Mouse (Mus musculus) ZHBTc4 (cell line): Measurements from ENCODE around the gene Tsfm.
"Not testable (repeated sequence)": the region's sequence is repeated elsewhere in the genome, so short reads cannot be mapped to it uniquely, and the experiment has no call there.

Source experiments
- DNase-seq: peaks from one replicate; pipeline ENCODE4 v3.0.0-alpha.2; 2011; ENCODE audit warnings: low read depth, low spot score

Tsfm gene

GRCm38 (mm10) chr10:127030336-127031296, at the start of gene Tsfm:
Gene Tsfm (minus strand): TSS chr10:127030840.
- DNase-seq = peak; percentile 96

- DNase-seq = peak; percentile 60
Observed at GRCm38 (mm10) chr10:127079665-127080391, 49.2 kb upstream of the Tsfm start.

DNA sequence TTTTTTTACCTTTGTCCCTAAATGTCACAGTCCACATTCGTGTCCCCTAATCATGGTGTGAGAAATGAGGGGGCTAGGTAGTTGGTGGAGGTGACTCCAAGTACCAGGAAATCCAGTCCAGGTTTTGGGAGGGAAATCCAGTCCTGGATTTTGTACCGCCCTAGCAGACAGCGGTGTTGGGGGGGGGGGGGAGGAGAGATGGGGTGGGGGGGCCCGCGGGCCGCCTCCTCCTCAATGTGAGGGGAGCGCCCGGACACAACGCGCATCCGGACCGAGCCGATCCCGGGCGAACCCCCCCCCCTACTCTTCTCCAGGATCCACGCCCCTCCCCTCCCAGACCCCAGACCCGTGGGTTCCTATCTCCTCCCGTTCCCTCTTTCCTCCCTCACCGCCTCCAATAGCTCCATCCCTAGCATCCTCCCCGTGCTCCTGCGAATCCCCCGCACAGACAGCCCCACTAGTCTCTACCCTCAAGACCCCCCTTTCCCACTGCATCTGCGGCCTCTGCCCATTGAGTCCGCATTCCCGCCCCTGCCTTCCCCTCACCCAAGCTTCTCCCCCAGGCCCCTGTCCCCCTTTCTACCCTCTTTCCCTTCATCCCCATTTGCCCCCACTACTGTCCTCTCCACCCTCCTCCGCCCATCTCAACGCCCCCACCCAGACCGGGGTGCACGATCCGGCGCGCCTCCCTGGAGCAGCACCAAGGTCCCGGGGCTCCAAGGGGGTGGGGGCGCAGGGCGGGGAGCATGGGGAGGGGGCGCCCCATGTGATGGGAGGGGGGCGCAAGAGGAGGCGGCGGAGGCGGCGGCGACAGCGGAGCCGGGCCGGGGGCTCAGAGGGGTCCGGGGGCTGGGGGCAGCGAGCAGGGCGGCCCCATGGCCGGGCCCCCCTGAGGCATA, 48.3 kb upstream of the Tsfm start:
- no peak for DNase-seq

DNA sequence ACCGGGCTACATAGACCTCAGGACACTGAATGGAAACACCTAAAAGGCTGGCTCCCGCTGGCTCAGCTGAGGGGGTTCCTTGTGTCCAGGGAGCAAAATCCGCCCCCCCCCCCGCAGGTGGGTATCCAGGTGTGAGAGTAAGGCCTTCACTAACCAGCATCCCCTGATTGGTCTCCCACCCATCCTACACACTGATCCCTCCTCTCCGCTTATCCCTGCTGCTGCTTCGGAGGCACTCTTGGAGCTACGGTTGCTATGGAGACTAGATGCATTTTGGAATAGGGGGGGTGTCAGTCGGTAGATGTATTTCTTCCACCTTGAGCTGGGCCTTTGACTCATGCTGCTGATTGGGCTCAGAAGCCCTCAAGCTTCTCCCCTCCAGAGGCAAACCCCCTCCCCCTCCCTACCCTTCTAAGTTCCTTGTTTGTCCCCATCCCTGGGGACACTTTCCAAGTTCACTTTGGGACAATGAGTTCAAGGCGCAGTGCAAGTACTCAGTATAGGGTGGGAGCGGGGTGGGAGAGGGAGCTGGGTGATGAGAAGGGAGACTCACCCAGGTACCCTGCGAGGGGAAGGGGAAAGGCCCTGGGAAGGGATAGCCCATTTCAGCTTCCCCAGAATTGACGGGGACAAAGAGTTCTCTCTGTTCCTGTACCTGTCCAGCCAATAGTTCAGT, 47.5 kb upstream of the Tsfm start:
- peak; percentile 14 for DNase-seq

- DNase-seq = no peak
Observed at GRCm38 (mm10) chr10:127077515-127077914, 46.9 kb upstream of the Tsfm start.

DNA sequence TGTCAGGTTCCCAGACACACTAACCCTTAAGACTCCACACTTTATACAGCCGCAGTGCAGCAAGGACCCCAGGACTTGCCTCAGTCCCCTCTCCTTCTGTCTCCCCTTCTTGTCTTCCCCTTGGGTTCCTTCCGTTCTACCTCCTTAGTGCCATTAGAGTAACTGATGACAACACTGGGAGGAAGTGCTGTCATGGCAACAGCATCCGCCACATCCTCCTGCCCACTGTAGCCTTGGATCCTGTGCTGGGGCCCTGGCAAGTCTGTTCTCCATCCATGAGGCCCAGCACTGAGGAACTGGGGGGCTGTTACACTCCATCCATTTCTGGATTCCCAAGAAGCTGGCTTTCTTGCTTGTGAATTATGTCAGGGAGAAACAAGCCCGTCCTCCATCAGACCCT, 45.4 kb upstream of the Tsfm start:
- DNase-seq = no peak

GRCm38 (mm10) chr10:127075651-127076050, 45.0 kb upstream of the Tsfm start:
- DNase-seq = no peak

DNA sequence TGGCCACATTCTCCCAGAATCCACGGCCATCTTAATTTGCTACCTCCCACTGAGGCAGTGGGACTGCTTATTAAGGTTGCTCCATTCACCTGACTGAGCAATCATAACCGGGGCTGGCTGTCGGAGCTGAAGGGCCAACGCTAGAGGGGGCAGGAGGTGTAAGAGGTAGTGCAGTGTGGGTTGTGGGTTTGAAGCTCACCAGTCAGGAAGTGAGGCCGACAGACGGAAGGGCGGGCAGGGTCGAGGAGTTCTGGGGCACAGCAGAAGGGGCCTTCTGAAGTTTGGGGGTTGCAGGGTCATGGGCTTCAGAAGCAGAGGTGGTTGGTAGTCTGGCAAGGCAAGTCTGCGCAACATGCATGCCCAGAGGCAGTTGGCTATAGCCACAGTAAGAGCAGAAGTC, 44.4 kb upstream of the Tsfm start, which contains the start of gene Agap2:
Gene Agap2 (plus strand): TSS at position 205 of the 400 bp plus-strand sequence.
- no peak for DNase-seq

GRCm38 (mm10) chr10:127073981-127074380, 43.3 kb upstream of the Tsfm start:
- DNase-seq = no peak

DNA sequence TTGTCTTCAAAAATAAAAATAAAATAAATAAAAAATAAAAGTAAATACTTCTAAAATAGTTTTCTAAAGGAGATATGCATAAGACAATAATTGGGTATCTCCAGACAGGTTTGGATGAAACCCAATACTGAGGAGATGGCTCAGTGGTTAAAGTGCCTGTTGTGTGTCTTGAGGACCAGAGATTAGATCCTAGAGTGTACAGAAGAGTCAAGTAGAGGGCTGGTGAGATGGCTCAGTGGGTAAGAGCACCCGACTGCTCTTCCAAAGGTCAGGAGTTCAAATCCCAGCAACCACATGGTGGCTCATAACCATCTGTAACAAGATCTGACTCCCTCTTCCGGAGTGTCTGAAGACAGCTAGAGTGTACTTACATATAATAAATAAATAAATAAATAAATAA, 42.3 kb upstream of the Tsfm start:
- not testable (repeated sequence) for DNase-seq

DNA sequence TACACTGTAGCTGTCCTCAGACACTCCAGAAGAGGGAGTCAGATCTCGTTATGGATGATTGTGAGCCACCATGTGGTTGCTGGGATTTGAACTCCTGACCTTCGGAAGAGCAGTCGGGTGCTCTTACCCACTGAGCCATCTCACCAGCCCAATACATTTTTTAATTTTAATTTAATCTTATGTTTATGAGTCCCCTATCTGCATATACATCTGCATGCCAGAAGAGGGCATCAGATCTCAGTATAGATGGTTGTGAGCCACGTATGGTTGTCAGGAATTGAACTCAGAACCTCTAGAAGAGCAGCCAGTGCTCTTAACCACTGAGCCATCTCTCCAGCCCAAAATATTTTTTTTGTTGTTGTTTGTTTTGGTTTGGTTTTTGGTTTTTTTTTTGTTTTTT, 41.6 kb upstream of the Tsfm start:
- not testable (repeated sequence) for DNase-seq

DNA sequence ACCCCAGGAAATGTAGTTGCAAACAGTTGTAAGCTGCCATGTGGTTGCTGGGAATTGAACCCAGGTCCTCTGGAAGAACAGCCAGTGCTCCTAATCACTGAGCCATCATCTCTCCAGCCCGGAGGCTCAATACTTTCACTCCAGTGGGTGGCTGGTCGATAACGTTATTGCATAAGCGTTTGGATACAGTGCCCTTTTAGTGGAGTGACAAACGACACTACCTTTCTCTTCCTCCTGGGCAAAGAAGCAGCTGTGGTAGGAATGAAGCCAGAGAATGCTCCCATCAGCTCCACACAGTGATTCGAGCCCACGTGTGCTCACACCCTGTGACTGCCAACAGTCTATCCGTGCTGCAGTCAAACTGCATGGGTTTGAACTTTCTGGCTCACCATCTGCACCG, 40.6 kb upstream of the Tsfm start:
- DNase-seq = no peak

- DNase-seq = peak; percentile 93
Observed at GRCm38 (mm10) chr10:127070190-127071121, 39.8 kb upstream of the Tsfm start, which contains the start of gene Tspan31. Gene Tspan31 (minus strand): TSS chr10:127070264.

- DNase-seq = no peak
Observed at GRCm38 (mm10) chr10:127069281-127070189, 38.9 kb upstream of the Tsfm start.

DNA sequence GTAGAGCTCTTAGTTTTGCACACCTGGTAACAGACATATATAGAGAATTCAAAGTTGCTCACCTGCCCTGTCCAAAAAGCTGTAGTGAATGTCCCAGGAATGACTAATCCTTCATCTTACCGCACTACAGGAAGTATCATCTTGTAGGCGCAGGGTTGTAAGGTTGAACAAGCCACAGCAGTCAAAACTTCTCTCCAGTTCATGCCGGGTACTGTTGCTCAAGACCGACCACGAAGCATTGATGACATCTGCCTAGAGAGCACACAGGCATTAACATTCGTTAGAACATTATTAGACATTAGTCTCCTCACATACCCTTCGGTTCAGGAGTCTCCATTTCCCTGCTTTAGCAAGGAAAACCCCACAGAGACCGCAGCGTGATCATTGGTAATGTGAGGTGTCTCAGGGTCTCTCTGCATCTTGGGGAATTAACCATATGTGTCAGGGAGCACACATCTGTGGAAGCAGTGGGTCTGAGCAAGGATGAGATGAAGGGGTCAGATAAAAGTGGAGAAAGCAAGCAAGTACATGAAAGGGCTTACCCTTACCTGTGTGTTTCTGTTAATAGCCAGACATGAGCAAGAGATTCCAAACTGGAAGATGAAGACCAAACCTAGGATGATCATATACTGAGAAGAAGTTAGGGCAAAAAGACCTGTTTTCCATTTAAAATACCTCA, 37.9 kb upstream of the Tsfm start:
- no peak for DNase-seq

GRCm38 (mm10) chr10:127066519-127067018, 35.9 kb upstream of the Tsfm start:
- DNase-seq = peak; percentile 19

DNA sequence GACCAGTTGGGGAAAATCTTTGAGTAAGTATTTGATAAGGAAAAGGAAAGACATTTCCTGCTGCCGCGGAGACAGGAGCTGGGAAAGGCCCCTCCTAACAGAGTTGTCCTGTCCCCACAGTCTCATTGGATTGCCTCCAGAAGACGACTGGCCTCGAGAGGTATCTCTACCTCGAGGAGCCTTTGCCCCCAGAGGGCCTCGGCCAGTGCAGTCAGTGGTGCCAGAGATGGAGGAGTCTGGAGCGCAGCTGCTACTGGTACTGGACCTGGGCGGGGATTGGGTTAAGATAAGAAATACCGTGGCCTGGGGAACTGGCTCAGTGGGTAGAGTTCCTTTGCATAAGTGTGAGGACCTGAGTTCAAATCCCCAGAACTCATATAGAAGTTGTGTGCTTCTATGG, 35.3 kb upstream of the Tsfm start:
- DNase-seq = no peak
